Mouse (Mus musculus) lung, embryonic 14.5 days (tissue): ENCODE measurements around the gene Mn1. TPM values are rescaled to one million over a fixed set of nuclear protein-coding genes. Genes with fewer than 3 reads are reported as not detected.
A peak's percentile ranks its signal among the peaks of the same experiment; 100 is the strongest.

Source experiments
- ATAC-seq: fragments of 200-750 bp; cut with Nextera tagmentation; 2 replicates; pipeline ENCODE4 v1.8.0; 2017; ENCODE audit warnings: mild to moderate bottlenecking, moderate TSS enrichment, moderate library complexity; ENCODE audit not compliant: insufficient read depth
- DNase-seq: peaks from one replicate; pipeline ENCODE4 v3.0.0-alpha.2; 2015
- H3K27ac ChIP-seq: fragments of 300-500 bp; sonication (generic); 2 replicates; pipeline ENCODE4 v1.5.1; 2014; ENCODE audit warnings: low read depth, mild to moderate bottlenecking, moderate library complexity
- H3K27me3 ChIP-seq: fragments of 300-500 bp; sonication (generic); 2 replicates; pipeline ENCODE4 v1.6.1; 2014; ENCODE audit warnings: low read length, control low read depth; ENCODE audit not compliant: insufficient read depth
- H3K36me3 ChIP-seq: fragments of 300-500 bp; sonication (generic); 2 replicates; pipeline ENCODE4 v1.6.1; 2014; ENCODE audit warnings: control low read depth; ENCODE audit not compliant: insufficient read depth
- H3K4me1 ChIP-seq: fragments of 300-500 bp; sonication (generic); 2 replicates; pipeline ENCODE4 v1.6.1; 2014; ENCODE audit warnings: antibody characterized with exemption, control low read depth; ENCODE audit not compliant: insufficient read depth
- H3K4me2 ChIP-seq: fragments of 300-500 bp; sonication (generic); 2 replicates; pipeline ENCODE4 v1.6.1; 2014; ENCODE audit warnings: mild to moderate bottlenecking
- H3K4me3 ChIP-seq: fragments of 300-500 bp; sonication (generic); 2 replicates; pipeline ENCODE4 v1.5.1; 2014; ENCODE audit warnings: low read depth, low read length
- H3K9ac ChIP-seq: fragments of 300-500 bp; sonication (generic); 2 replicates; pipeline ENCODE4 v1.6.1; 2014
- H3K9me3 ChIP-seq: fragments of 300-500 bp; sonication (generic); 2 replicates; pipeline ENCODE4 v1.6.1; 2016; ENCODE audit warnings: low read depth, low read length, control low read depth
- CTCF ChIP-seq: IDR thresholded peaks from 2 replicates; pipeline ENCODE4 v1.5.1; 2016; ENCODE audit warnings: antibody characterized with exemption, low read depth
- WGBS: fragments of 180-500 bp; shearing (Covaris S2); extraction: QIAGEN DNeasy Blood & Tissue Kit; methylation state at CpG from one replicate; pipeline ENCODE4 v1.1.7; 2014; 5-methylcytosine and 5-hydroxymethylcytosine counted together
- polyA plus RNA-seq: library from polyadenylated mRNA; unstranded; fragments of >200 nt; fragmentation: Nextera tagmentation; extraction: Ambion mirVana; gene quantifications from 2 replicates; pipeline ENCODE4 v1.2.1, GENCODE M21; 2014

Gene Mn1
- polyA plus RNA-seq, 1 experiment from 2014 or later: 9.7 TPM

- ATAC-seq (no peak), DNase-seq (peak; percentile 51)
- no peak for TF ChIP-seq CTCF
- Histone ChIP-seq H3K36me3 (peaks cover 26% of the 10 kb centered on the region), H3K27me3 (peaks cover 34% of the 10 kb centered on the region), H3K9ac (peak overlapping the region; percentile 87), H3K4me2 (peak overlapping the region; percentile 98), H3K4me3 (peak overlapping the region; percentile 79), H3K27ac (no peak overlapping the region), H3K4me1 (peaks cover 24% of the 10 kb centered on the region), H3K9me3 (no peaks in the 10 kb centered on the region)
- 3% methylated on average over 63 of the region's 63 CpGs for WGBS
Observed at GRCm38 (mm10) chr5:111418202-111419120, 1.3 kb downstream of the Mn1 start.

GRCm38 (mm10) chr5:111419121-111419881, 2.1 kb downstream of the Mn1 start:
- Histone ChIP-seq H3K4me3 (peak overlapping the region; percentile 79), H3K27me3 (peaks cover 34% of the 10 kb centered on the region), H3K4me2 (peak overlapping the region; percentile 98), H3K4me1 (peaks cover 24% of the 10 kb centered on the region), H3K36me3 (peaks cover 26% of the 10 kb centered on the region), H3K27ac (no peak overlapping the region), H3K9ac (peak overlapping the region; percentile 87), H3K9me3 (no peaks in the 10 kb centered on the region)
- TF ChIP-seq CTCF: no peak
- ATAC-seq (no peak), DNase-seq (peak; percentile 47)
- WGBS: 11% methylated on average over 42 of the region's 42 CpGs

- H3K4me1 ChIP-seq: peaks cover 24% of the 10 kb centered on the region
- WGBS: 7% methylated on average over 54 of the region's 56 CpGs
- H3K9me3 ChIP-seq: no peaks in the 10 kb centered on the region
- H3K27me3 ChIP-seq: peaks cover 34% of the 10 kb centered on the region
- DNase-seq (peak; percentile 42), ATAC-seq (no peak)
- TF ChIP-seq CTCF: no peak
- no peak overlapping the region for H3K27ac ChIP-seq
- H3K9ac ChIP-seq: peak overlapping the region; percentile 87
- H3K4me2 ChIP-seq: peak overlapping the region; percentile 98
- peaks cover 34% of the 10 kb centered on the region for H3K36me3 ChIP-seq
- peak overlapping the region; percentile 79 for H3K4me3 ChIP-seq
Observed at GRCm38 (mm10) chr5:111420011-111420691, 3.0 kb downstream of the Mn1 start.

GRCm38 (mm10) chr5:111420896-111421295, 3.7 kb downstream of the Mn1 start:
- ATAC-seq: no peak
- H3K4me3 ChIP-seq: peak overlapping the region; percentile 79
- no peaks in the 10 kb centered on the region for H3K9me3 ChIP-seq
- H3K4me2 ChIP-seq: peak overlapping the region; percentile 98
- TF ChIP-seq CTCF: no peak
- 65% methylated on average over 22 of the region's 22 CpGs for WGBS
- peaks cover 38% of the 10 kb centered on the region for H3K36me3 ChIP-seq
- H3K9ac ChIP-seq: peak overlapping the region; percentile 87
- no peak overlapping the region for H3K27ac ChIP-seq
- DNase-seq: no peak
- H3K27me3 ChIP-seq: peaks cover 34% of the 10 kb centered on the region
- peaks cover 24% of the 10 kb centered on the region for H3K4me1 ChIP-seq

- peaks cover 34% of the 10 kb centered on the region for H3K27me3 ChIP-seq
Observed at GRCm38 (mm10) chr5:111421424-111421823, 4.3 kb downstream of the Mn1 start.

DNA sequence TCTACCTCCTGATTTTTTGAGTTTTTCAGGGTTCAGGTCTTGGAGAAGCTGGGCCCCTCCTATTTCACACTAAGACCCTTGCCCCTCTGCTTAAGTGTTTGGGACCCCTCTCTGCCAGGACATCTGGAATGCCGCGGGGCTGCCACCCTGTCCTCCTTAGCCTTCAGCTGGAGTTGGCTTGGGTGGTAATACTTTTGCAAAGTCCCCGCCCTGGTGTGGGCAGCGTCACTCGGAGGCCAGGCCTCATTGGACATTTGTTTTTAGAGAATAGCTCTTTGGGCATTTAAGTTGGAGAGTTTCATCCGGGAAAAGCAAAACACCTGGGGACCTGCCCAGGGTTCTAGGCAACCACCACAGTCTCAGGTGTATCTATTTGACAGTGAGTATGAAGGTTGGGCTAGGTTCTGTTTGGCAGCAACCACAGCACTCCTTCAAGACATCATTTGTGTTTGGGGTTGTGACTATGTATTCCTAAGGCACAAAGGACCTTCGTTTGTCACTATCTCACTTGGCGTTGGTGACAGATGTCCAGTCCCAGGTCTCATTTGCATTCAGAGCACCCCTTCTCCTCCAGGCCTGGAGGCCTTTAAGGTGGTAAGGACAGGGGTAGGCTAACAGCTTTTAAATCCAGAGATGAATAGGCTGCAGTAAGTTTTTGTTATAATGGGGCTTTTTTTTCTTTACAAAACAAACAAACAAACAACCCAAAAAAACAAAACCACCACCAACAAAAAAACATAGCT, 5.1 kb downstream of the Mn1 start:
- TF ChIP-seq CTCF: no peak
- peaks cover 27% of the 10 kb centered on the region for H3K4me1 ChIP-seq
- no peak overlapping the region; the same call in 1 of the 2 replicates for H3K4me3 ChIP-seq
- 72% methylated on average over 8 of the region's 8 CpGs for WGBS
- DNase-seq: no peak
- no peak for ATAC-seq
- no peak overlapping the region for H3K27ac ChIP-seq
- no peaks in the 10 kb centered on the region for H3K9me3 ChIP-seq
- peaks cover 34% of the 10 kb centered on the region for H3K27me3 ChIP-seq
- H3K9ac ChIP-seq: no peak overlapping the region
- peak overlapping the region; percentile 98 for H3K4me2 ChIP-seq
- H3K36me3 ChIP-seq: peaks cover 38% of the 10 kb centered on the region

More at GRCm38 (mm10) chr5:111421424-111421823, 4.3 kb downstream of the Mn1 start:
- TF ChIP-seq CTCF: no peak
- ATAC-seq (no peak), DNase-seq (no peak)
- 81% methylated on average over 15 of the region's 15 CpGs for WGBS
- H3K27ac ChIP-seq: no peak overlapping the region
- H3K4me1 ChIP-seq: peaks cover 27% of the 10 kb centered on the region
- peak overlapping the region; percentile 98; the same call in 1 of the 2 replicates for H3K4me2 ChIP-seq
- peaks cover 38% of the 10 kb centered on the region for H3K36me3 ChIP-seq
- H3K9me3 ChIP-seq: no peaks in the 10 kb centered on the region
- no peak overlapping the region; the same call in 1 of the 2 replicates for H3K4me3 ChIP-seq
- H3K9ac ChIP-seq: 0 out of 2 replicates have a peak overlapping the region, but pooled peaks have one; percentile 16
